Mouse (Mus musculus) ES-Bruce4 (cell line): ENCODE data around the gene Aak1.

Source experiments
- CTCF ChIP-seq: IDR thresholded peaks from one replicate; pipeline ENCODE4 v1.8.1; 2011; ENCODE audit warnings: low read depth, low read length
- EP300 ChIP-seq: IDR thresholded peaks from 2 replicates; pipeline ENCODE4 v1.6.1; 2011; ENCODE audit warnings: low read depth, low read length; ENCODE audit not compliant: insufficient read depth
- POLR2A ChIP-seq: IDR thresholded peaks from one replicate; pipeline ENCODE4 v1.8.1; 2011; ENCODE audit warnings: low read length; ENCODE audit not compliant: insufficient read depth

- no peak for TF ChIP-seq CTCF
- no peak for TF ChIP-seq POLR2A
- TF ChIP-seq EP300, result no peak
Observed at GRCm38 (mm10) chr6:87043131-87043516, 193.8 kb downstream of the Aak1 start.
